9 mouse cellular contexts compared by ENCODE assay signal in genomic region chr16:13061113-13061512, GRCm38 (mm10). TPM values are rescaled to one million over a fixed set of nuclear protein-coding genes. Genes with fewer than 3 reads are reported as not detected.
A peak's percentile ranks its signal among the peaks of the same experiment; 100 is the strongest.
DNase-seq lines count a peak whose midpoint lies in the region; ATAC-seq lines count a peak whose summit lies in the region.
"Had no signal": no experiment of that assay in that cellular context is flagged by ENCODE, and none has a peak within 500 bp of the region (broad histone marks: within the 10 kb centered on the region; RNA-seq: fewer than 3 reads in every experiment).

No protein-coding gene starts in this region.

- peak; percentile 8 for DNase-seq in CD4-positive, CD25-positive, alpha-beta regulatory T cell, adult 2 months (ENCODE audit: low read depth, low spot score)
- no peak for DNase-seq in liver, embryonic 11.5 days (ENCODE audit: low spot score)
- no peak for DNase-seq in liver
- peak; percentile 19 for DNase-seq in embryo, embryonic 9.5 days (ENCODE audit: extremely low spot score)
- DNase-seq in ovary, postnatal 14 days (ENCODE audit: low spot score), result no peak
- no peak for DNase-seq in right cerebral cortex, postnatal 4 days
- DNase-seq: heart, postnatal 36 days had no signal

- no peak for ATAC-seq in CD4-positive, CD25-positive, alpha-beta regulatory T cell, adult 4 months
- ATAC-seq in liver, embryonic 11.5 days (replicated peaks; ENCODE audit: low FRiP score), result no peak
- ATAC-seq in megakaryocyte, adult 5-6 weeks (ENCODE audit: poor library complexity, severe bottlenecking), result peak; percentile 54

- no peaks in the 10 kb centered on the region for H3K36me3 ChIP-seq in liver, embryonic 11.5 days (ENCODE audit: control insufficient read depth, insufficient read depth, low read length)

- H3K4me1 ChIP-seq in liver, embryonic 11.5 days (replicated peaks; ENCODE audit: control insufficient read depth, insufficient read depth, low read length), result 0 out of 2 replicates have a peak, but pooled peaks cover 4% of the 10 kb centered on the region

- H3K4me2 ChIP-seq in liver, embryonic 11.5 days, result peak overlapping the region; percentile 51

- 26% methylated on average over 9 of the region's 10 CpGs for WGBS in liver, embryonic 11.5 days

- H3K27me3 ChIP-seq in liver, embryonic 11.5 days (replicated peaks; ENCODE audit: control insufficient read depth, insufficient read depth, low read length), result no peaks in the 10 kb centered on the region

- H3K9me3 ChIP-seq in liver, embryonic 11.5 days (ENCODE audit: control insufficient read depth, low read length), result no peaks in the 10 kb centered on the region

- H3K9ac ChIP-seq in liver, embryonic 11.5 days (ENCODE audit: low read depth, low read length), result no peak overlapping the region

- H3K4me3 ChIP-seq in liver, embryonic 11.5 days (ENCODE audit: low read depth, low read length), result no peak overlapping the region

- H3K27ac ChIP-seq in liver, embryonic 11.5 days (ENCODE audit: low read depth, low read length), result no peak overlapping the region

RNA-seq across cellular contexts. Expression of gene Ercc4, which starts 48.4 kb away (rescaled TPM):
- polyA plus RNA-seq in CD4-positive, CD25-positive, alpha-beta regulatory T cell, adult 4 months (2017; shearing (Covaris generic)), result 10 to 100 TPM; 15.7 to 32.0 TPM
- 11.9 and 12.9 TPM in 2 replicates for polyA plus RNA-seq in liver, embryonic 11.5 days (2014; fragmentation: Nextera tagmentation; extraction: Ambion mirVana)
- 8.6 and 13.0 TPM in 2 replicates for total RNA-seq in megakaryocyte, adult 5-6 weeks (2015)
- 7.7 and 7.9 TPM in 2 replicates for total RNA-seq in megakaryocyte, adult 5-6 weeks (2017)

Comparison
In these comparisons a context has a peak if more than half of its experiments do, and no peak if none do; other contexts are left out.
1. DNase-seq: peak in CD4-positive, CD25-positive, alpha-beta regulatory T cell, adult 2 months (single experiment) and embryo, embryonic 9.5 days (single experiment); none in liver, embryonic 11.5 days (single experiment), liver (single experiment), ovary, postnatal 14 days (single experiment) and right cerebral cortex, postnatal 4 days (single experiment).